Mouse (Mus musculus): ENCODE measurements at regions not wholly inside any gene's neighbourhood (a gene's known extent, or its start where the extent isn't known, plus 50 kb on each side); places are given as distances from the start of the nearest gene placed in this dataset.

GRCm38 (mm10) chr1:7457895-7458294 lies 2650.2 kb downstream of the Gm37988 start:
- TF ChIP-seq EP300 (IDR thresholded peaks at IDR 0.05; ENCODE audit: insufficient read depth, low read depth, low read length), result no peak
- TF ChIP-seq CTCF (IDR thresholded peaks at IDR 0.05), result no peak
- TF ChIP-seq POLR2A (IDR thresholded peaks at IDR 0.05; ENCODE audit: insufficient read depth, low read depth, low read length), result no peak
- H3K9ac ChIP-seq (ENCODE audit: low read depth, low read length), result no peak overlapping the region

GRCm38 (mm10) chr1:7494096-7494495 lies 2686.4 kb downstream of the Gm37988 start:
- Histone ChIP-seq H3K4me3 (no peak overlapping the region), H3K27me3 (ENCODE audit: control insufficient read depth, insufficient read depth, low read length) (no peaks in the 10 kb centered on the region), H3K9ac (ENCODE audit: low read depth, low read length) (no peak overlapping the region), H3K79me2 (replicated peaks; ENCODE audit: control insufficient read depth, insufficient read depth, low read length) (no peaks in the 10 kb centered on the region), H3K4me1 (ENCODE audit: control insufficient read depth, insufficient read depth, low read length) (no peaks in the 10 kb centered on the region), H3K36me3 (ENCODE audit: control insufficient read depth, insufficient read depth, low read length) (no peaks in the 10 kb centered on the region), H3K27ac (no peak overlapping the region)
- TF ChIP-seq CTCF (IDR thresholded peaks at IDR 0.05) (no peak), POLR2A (IDR thresholded peaks at IDR 0.05; ENCODE audit: insufficient read depth, low read depth, low read length) (no peak), EP300 (IDR thresholded peaks at IDR 0.05; ENCODE audit: insufficient read depth, low read depth, low read length) (no peak)
- 86% methylated on average over 1 of the region's 1 CpGs for WGBS
- intact Hi-C loops (cut with DNase I), result no loop called here
- DNase-seq, result no peak

More at GRCm38 (mm10) chr1:7457895-7458294, 2650.2 kb downstream of the Gm37988 start:
- Histone ChIP-seq H3K27me3 (ENCODE audit: control insufficient read depth, insufficient read depth, low read length) (no peaks in the 10 kb centered on the region), H3K27ac (no peak overlapping the region), H3K36me3 (ENCODE audit: control insufficient read depth, insufficient read depth, low read length) (no peaks in the 10 kb centered on the region), H3K4me3 (no peak overlapping the region), H3K79me2 (replicated peaks; ENCODE audit: control insufficient read depth, insufficient read depth, low read length) (no peaks in the 10 kb centered on the region), H3K4me1 (ENCODE audit: control insufficient read depth, insufficient read depth, low read length) (no peaks in the 10 kb centered on the region)
- no peak for DNase-seq
- intact Hi-C loops (cut with DNase I), result no loop called here

DNA sequence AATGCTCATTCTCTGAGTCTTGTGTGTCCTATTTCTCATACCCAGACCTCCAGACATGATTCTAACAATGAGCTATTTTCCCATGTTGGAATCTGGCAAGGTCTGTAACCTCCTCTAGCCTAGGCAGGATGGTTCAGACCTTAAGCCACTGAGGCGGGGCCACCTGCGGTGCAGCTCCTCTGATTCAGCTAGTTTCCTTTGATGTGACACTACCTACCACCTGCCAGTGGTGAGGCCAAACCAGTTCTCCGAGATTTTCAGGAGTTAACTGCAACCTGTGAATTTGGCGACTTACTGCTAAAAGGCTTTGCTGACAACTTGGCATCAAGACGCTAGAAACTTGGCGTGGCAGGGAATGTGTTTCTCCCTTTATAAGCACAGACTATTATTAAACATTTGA lies 2691.3 kb downstream of the Gm37988 start:
- intact Hi-C loops (cut with DNase I), result no loop called here
- no peak overlapping the region for H3K4me3 ChIP-seq
- H3K27me3 ChIP-seq (ENCODE audit: control insufficient read depth, insufficient read depth, low read length), result no peaks in the 10 kb centered on the region
- H3K79me2 ChIP-seq (replicated peaks; ENCODE audit: control insufficient read depth, insufficient read depth, low read length), result no peaks in the 10 kb centered on the region
- TF ChIP-seq EP300 (IDR thresholded peaks at IDR 0.05; ENCODE audit: insufficient read depth, low read depth, low read length) (no peak), POLR2A (IDR thresholded peaks at IDR 0.05; ENCODE audit: insufficient read depth, low read depth, low read length) (no peak), CTCF (IDR thresholded peaks at IDR 0.05) (no peak)
- no peak for DNase-seq
- WGBS, result 61% methylated on average over 6 of the region's 6 CpGs
- H3K4me1 ChIP-seq (ENCODE audit: control insufficient read depth, insufficient read depth, low read length), result no peaks in the 10 kb centered on the region
- H3K27ac ChIP-seq, result no peak overlapping the region
- H3K36me3 ChIP-seq (ENCODE audit: control insufficient read depth, insufficient read depth, low read length), result no peaks in the 10 kb centered on the region
- no peak overlapping the region for H3K9ac ChIP-seq (ENCODE audit: low read depth, low read length)

- intact Hi-C loops (cut with DNase I), result no loop called here
- no peaks in the 10 kb centered on the region for H3K36me3 ChIP-seq (ENCODE audit: control insufficient read depth, insufficient read depth, low read length)
- no peaks in the 10 kb centered on the region for H3K4me1 ChIP-seq (ENCODE audit: control insufficient read depth, insufficient read depth, low read length)
- no peak overlapping the region for H3K9ac ChIP-seq (ENCODE audit: low read depth, low read length)
- WGBS, result 90% methylated on average over 2 of the region's 2 CpGs
- no peaks in the 10 kb centered on the region for H3K79me2 ChIP-seq (replicated peaks; ENCODE audit: control insufficient read depth, insufficient read depth, low read length)
- H3K27ac ChIP-seq, result no peak overlapping the region
- TF ChIP-seq CTCF (IDR thresholded peaks at IDR 0.05) (no peak), POLR2A (IDR thresholded peaks at IDR 0.05; ENCODE audit: insufficient read depth, low read depth, low read length) (no peak), EP300 (IDR thresholded peaks at IDR 0.05; ENCODE audit: insufficient read depth, low read depth, low read length) (no peak)
- DNase-seq, result no peak
- H3K4me3 ChIP-seq, result no peak overlapping the region
- no peaks in the 10 kb centered on the region for H3K27me3 ChIP-seq (ENCODE audit: control insufficient read depth, insufficient read depth, low read length)
Observed at GRCm38 (mm10) chr1:7502363-7502762, 2694.7 kb downstream of the Gm37988 start.

DNA sequence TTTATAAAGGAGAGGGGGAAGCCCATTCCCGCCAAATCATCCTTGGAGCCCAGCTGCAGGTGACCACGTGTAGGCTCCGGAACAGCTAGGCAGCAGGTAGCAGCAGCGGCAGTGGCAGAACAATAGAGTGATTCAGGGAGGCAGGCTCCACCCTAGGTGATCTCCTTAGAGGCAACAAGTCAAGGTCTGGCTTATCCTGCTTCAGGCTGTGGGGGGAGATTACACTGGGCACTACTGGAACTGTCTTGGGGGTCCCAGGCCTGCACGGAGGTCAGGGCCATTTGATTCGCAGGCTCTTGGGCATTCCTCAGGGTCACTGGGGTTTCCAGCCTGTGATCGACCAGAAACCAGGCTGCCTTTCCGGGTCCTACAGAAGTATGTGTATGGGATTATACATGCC lies 2711.1 kb downstream of the Gm37988 start:
- Histone ChIP-seq H3K27ac (no peak overlapping the region), H3K79me2 (replicated peaks; ENCODE audit: control insufficient read depth, insufficient read depth, low read length) (no peaks in the 10 kb centered on the region), H3K4me1 (ENCODE audit: control insufficient read depth, insufficient read depth, low read length) (no peaks in the 10 kb centered on the region), H3K4me3 (no peak overlapping the region), H3K36me3 (ENCODE audit: control insufficient read depth, insufficient read depth, low read length) (no peaks in the 10 kb centered on the region), H3K9ac (ENCODE audit: low read depth, low read length) (no peak overlapping the region), H3K27me3 (ENCODE audit: control insufficient read depth, insufficient read depth, low read length) (no peaks in the 10 kb centered on the region)
- TF ChIP-seq POLR2A (IDR thresholded peaks at IDR 0.05; ENCODE audit: insufficient read depth, low read depth, low read length) (no peak), CTCF (IDR thresholded peaks at IDR 0.05) (no peak), EP300 (IDR thresholded peaks at IDR 0.05; ENCODE audit: insufficient read depth, low read depth, low read length) (no peak)
- intact Hi-C loops (cut with DNase I), result no loop called here
- WGBS, result 70% methylated on average over 8 of the region's 8 CpGs
- no peak for DNase-seq

GRCm38 (mm10) chr1:7533506-7533905 lies 2725.8 kb downstream of the Gm37988 start:
- Histone ChIP-seq H3K4me3 (no peak overlapping the region), H3K27ac (no peak overlapping the region), H3K79me2 (replicated peaks; ENCODE audit: control insufficient read depth, insufficient read depth, low read length) (no peaks in the 10 kb centered on the region), H3K27me3 (ENCODE audit: control insufficient read depth, insufficient read depth, low read length) (no peaks in the 10 kb centered on the region), H3K9ac (ENCODE audit: low read depth, low read length) (no peak overlapping the region), H3K4me1 (ENCODE audit: control insufficient read depth, insufficient read depth, low read length) (no peaks in the 10 kb centered on the region), H3K36me3 (ENCODE audit: control insufficient read depth, insufficient read depth, low read length) (no peaks in the 10 kb centered on the region)
- no peak for TF ChIP-seq POLR2A (IDR thresholded peaks at IDR 0.05; ENCODE audit: insufficient read depth, low read depth, low read length)
- no peak for TF ChIP-seq CTCF (IDR thresholded peaks at IDR 0.05)
- TF ChIP-seq EP300 (IDR thresholded peaks at IDR 0.05; ENCODE audit: insufficient read depth, low read depth, low read length), result no peak
- no peak for DNase-seq
- intact Hi-C loops (cut with DNase I), result no loop called here

Measured in heart, adult 2 months (tissue).